Mouse (Mus musculus) cerebellum, adult 18-20 months (tissue): ENCODE measurements around the gene Ccer1.
A peak's percentile ranks its signal among the peaks of the same experiment; 100 is the strongest.
"Not testable (repeated sequence)": the region's sequence is repeated elsewhere in the genome, so short reads cannot be mapped to it uniquely, and the experiment has no call there.

Experiments
- DNase-seq, 2 experiments: peaks; one replicate each; pipeline ENCODE4 v3.0.0; 2021

Ccer1 gene

GRCm38 (mm10) chr10:97692913-97693312, at the start of gene Ccer1:
TSS of gene Ccer1 (plus strand) at chr10:97693059.
- DNase-seq: no peak

GRCm38 (mm10) chr10:97643768-97644167, 49.1 kb upstream of the Ccer1 start, which contains the start of gene Epyc:
TSS of gene Epyc (plus strand) at chr10:97644068.
- no peak for DNase-seq

GRCm38 (mm10) chr10:97650334-97650733, 42.5 kb upstream of the Ccer1 start:
- DNase-seq: no peak

- no peak for DNase-seq
Measured at GRCm38 (mm10) chr10:97659489-97659888, 33.4 kb upstream of the Ccer1 start.

- DNase-seq: no peak
Measured at GRCm38 (mm10) chr10:97668656-97669055, 24.2 kb upstream of the Ccer1 start.

GRCm38 (mm10) chr10:97670202-97670601, 22.7 kb upstream of the Ccer1 start:
- peak; percentile 25 to 35 for DNase-seq

- no peak for DNase-seq
Measured at GRCm38 (mm10) chr10:97673239-97673638, 19.6 kb upstream of the Ccer1 start.

- DNase-seq: no peak
Measured at GRCm38 (mm10) chr10:97682981-97683380, 9.9 kb upstream of the Ccer1 start.

- DNase-seq: no peak
Measured at GRCm38 (mm10) chr10:97687198-97687597, 5.7 kb upstream of the Ccer1 start.

- no peak for DNase-seq
Measured at GRCm38 (mm10) chr10:97689425-97689824, 3.4 kb upstream of the Ccer1 start.

GRCm38 (mm10) chr10:97693398-97694135, 708 bp downstream of the Ccer1 start:
- no peak for DNase-seq

- no peak for DNase-seq
Measured at GRCm38 (mm10) chr10:97702321-97702720, 9.5 kb downstream of the Ccer1 start.

- peak; percentile 47 to 51 for DNase-seq
Measured at GRCm38 (mm10) chr10:97704562-97704961, 11.7 kb downstream of the Ccer1 start.

- peak; percentile 20 to 43 for DNase-seq
Measured at GRCm38 (mm10) chr10:97712687-97713086, 19.8 kb downstream of the Ccer1 start.

GRCm38 (mm10) chr10:97714584-97714983, 21.7 kb downstream of the Ccer1 start:
- no peak for DNase-seq

- no peak for DNase-seq
Measured at GRCm38 (mm10) chr10:97715289-97715906, 22.5 kb downstream of the Ccer1 start.

GRCm38 (mm10) chr10:97717233-97717632, 24.4 kb downstream of the Ccer1 start:
- DNase-seq: no peak

GRCm38 (mm10) chr10:97718021-97718420, 25.2 kb downstream of the Ccer1 start:
- no peak for DNase-seq

- DNase-seq: no peak
Measured at GRCm38 (mm10) chr10:97720625-97721024, 27.8 kb downstream of the Ccer1 start.

GRCm38 (mm10) chr10:97722709-97723108, 29.9 kb downstream of the Ccer1 start:
- no peak for DNase-seq

- no peak for DNase-seq
Measured at GRCm38 (mm10) chr10:97725929-97726328, 33.1 kb downstream of the Ccer1 start.

GRCm38 (mm10) chr10:97726655-97727054, 33.8 kb downstream of the Ccer1 start, which contains the start of gene C030005K15Rik:
TSS of gene C030005K15Rik (minus strand) at chr10:97726755.
- DNase-seq: not testable (repeated sequence)
